Mouse (Mus musculus) gastrocnemius, postnatal 14 days (tissue): ENCODE data around the gene Cyp4f14. TPM values are rescaled to one million over a fixed set of nuclear protein-coding genes. Genes with fewer than 3 reads are reported as not detected.

Experiments used
- DNase-seq: peaks from one replicate; pipeline ENCODE4 v3.0.0; 2021; ENCODE audit warnings: mixed read lengths
- intact Hi-C: fragments of 180-260 bp; cut with DNase I; formaldehyde crosslinking; loops from one replicate; pipeline ENCODE4 v1.15.1; 2025; ENCODE audit warnings: low total_unique reads
- long read RNA-seq, 2 experiments: library from polyadenylated mRNA; stranded (forward); transcript quantifications; one replicate each; pipeline ENCODE4 v2.0.0; 2021
- total RNA-seq, 2 experiments: library from RNA; stranded (reverse); gene quantifications; 2 replicates each; pipeline ENCODE4 v1.2.3; 2021

Gene Cyp4f14
- total RNA-seq: under 1 TPM in 1 of 2 experiments, not detected in 1; 0.33 TPM
- long read RNA-seq, experiment 1: 0 reads
- long read RNA-seq, experiment 2: 0 reads

DNA sequence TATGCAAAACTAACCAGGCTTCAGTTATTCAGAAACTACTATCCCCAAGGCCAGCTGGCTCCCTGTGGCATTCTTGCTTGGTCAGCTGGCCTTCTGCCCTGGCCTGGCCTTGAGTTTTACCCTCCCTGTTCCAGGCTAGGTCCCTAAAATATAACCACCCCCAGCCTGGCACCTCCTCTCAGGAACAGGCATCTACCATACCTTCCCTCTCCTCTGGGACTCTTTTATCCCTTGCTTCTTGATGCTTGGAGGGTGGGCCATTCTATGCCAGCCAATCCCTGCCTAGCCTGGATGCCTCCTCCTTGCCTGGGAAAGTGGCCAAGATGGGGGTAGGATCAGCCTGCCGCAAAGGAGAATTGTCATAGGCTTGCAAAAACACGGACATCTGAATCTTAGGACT, at the start of gene Cyp4f14:
Gene Cyp4f14, minus strand, starts transcription at position 212 of the 400 bp plus-strand sequence.
- intact Hi-C loops: no loop called here
- DNase-seq: peak; percentile 33

- intact Hi-C loops: no loop called here
- peak; percentile 84 for DNase-seq
Observed at GRCm38 (mm10) chr17:32965623-32966290, 48.6 kb upstream of the Cyp4f14 start, which contains the start of gene Zfp472. Gene Zfp472, plus strand, starts transcription at chr17:32965814.

DNA sequence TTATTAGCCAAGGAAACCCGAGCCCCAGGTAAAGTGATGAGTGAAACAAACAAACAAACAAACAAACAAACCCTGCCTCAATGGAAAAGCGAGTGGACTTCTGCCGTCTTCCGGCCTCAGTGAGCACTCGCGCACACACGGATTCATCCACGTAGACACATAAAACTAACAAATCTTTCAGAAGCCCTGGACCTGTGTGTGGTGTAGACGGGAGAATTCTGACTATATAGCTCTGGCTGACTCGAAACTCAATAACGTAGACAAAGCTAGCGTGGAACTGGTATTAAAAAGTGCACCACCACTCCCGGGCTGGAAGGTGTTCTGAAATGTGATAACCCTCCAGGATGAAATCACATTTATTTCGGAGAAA, 48.1 kb upstream of the Cyp4f14 start:
- DNase-seq: no peak
- intact Hi-C loops: no loop called here

DNA sequence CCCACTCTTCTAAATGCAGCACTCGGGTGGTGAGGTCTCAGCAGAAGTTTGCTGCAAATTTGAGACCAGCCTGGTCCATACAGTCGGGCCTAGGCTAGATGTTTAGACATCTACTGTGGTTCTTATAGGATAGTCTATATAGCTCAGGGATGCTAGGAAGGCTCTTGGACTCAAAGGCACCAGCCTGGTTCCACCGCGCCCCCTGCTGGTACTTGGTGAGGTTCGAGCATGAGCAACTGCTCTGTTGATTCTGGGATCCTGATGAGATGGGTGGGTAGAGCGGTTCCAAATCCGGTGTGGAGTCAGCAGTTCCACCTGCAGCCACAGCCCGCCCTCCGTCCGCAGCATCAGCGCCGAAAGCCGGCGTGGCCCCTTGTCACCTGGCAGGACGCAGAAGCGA, 34.3 kb upstream of the Cyp4f14 start:
- intact Hi-C loops: loop anchor here (5.0 kb wide), 1 partner anchor 44 kb away; no protein-coding TSS in a partner anchor
- DNase-seq: peak; percentile 85

DNA sequence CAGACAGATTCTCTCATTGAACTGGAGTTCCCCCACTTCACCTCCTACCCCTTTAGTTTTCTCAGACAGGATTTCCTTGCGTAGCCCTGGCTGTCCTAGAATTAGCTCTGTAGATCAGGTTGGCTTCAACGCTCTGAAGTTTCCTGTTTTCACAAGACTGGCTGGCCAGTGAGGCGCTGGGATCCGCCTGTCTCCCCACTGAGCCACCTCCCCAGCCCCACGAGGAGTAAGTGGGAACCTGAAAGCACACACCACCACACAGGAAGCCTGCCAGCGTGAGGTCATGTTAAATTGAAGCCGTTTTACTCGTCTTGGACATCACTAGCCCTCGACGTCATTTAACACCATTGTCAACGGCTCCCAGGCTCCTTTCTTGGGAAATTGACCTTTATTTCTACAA, 33.9 kb upstream of the Cyp4f14 start:
- DNase-seq: no peak
- intact Hi-C loops: loop anchor here (5.0 kb wide), 1 partner anchor 44 kb away; no protein-coding TSS in a partner anchor

GRCm38 (mm10) chr17:32950136-32950535, 33.0 kb upstream of the Cyp4f14 start:
- intact Hi-C loops: loop anchor here (5.0 kb wide), 1 partner anchor 43 kb away; no protein-coding TSS in a partner anchor
- DNase-seq: no peak

DNA sequence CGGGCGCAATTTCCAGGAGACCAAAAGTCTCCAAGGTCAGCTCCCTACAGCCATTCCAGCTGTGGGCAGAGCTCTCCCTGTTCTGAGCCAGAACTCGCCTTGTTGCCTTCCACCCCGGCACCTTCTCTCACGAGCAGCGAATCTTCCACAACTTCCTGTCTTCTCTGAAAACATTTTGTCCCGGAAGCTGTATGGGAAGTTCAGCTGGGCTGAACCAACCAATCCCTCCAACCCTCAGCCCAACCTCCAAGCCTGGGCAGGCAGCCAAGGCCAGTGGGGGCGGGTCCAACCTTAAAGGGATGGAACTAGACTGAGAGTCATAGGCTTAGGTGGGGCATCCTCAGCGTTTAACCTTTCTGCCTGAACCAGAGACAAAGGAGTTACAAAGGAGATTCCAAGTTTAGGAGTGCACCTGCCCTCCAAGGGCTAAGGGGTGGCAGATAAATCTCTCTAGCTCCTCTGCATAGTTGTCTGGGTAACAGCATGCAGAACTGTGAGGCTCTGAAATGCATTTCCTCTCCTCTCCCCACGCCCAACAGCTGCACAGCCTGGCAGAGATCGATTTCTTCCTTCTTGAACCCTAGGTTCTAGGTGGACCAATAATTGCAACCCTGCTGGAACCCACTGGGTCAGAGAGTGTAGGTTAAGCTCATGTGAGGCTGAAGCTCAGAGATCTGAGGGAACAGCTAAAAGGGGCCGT, 30.2 kb upstream of the Cyp4f14 start, which contains the start of gene Cyp4f13:
Gene Cyp4f13, minus strand, starts transcription at position 188 of the 700 bp plus-strand sequence.
- DNase-seq: peak; percentile 99
- intact Hi-C loops: no loop called here

DNA sequence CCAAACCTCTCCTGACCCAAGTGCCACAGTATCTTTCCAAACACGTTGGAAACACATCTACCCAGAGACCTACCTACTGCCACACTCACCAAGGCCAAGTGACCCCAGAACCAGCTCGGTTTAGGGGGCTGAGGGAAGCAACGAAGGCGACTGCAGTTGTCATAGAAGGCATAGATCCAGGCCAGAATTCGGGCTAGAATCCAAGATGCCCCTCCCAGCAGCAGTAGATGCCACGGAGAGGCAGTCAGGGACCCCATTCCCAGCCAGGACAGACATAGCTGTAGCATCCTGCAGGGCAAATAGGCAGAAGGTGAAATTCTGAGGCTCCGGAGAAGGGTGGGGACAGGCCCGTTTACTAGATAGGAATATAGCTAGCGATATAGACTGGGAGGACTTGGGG, 29.6 kb upstream of the Cyp4f14 start:
- no peak for DNase-seq
- intact Hi-C loops: no loop called here

DNA sequence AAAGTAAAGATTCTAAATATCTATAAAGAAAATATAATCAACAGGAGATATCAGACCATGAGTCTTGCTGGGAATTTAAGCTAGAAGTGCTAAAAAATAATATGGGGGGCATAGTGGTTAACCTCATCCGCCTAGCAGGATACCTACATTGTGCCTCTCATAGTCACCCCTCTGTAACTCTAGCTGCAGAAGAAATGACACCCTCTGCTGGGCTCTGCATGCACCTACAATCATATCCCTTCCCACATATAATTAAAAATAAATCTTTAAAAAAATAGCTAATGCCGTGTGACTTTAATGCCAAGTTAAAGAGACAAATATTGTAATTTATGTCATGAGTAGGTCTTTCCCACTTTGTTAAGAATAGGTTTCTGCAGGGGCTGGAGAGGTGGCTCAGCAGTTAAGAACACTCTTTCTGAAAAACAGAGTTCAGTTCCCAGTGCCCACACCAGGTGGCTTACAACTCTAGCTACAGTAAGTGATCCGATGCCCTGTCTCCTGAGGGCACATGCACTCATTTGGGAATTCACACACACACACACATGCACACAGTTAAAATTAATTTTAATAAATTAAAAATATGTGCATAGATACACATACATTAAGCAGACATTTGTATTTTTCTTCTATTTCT, 27.4 kb upstream of the Cyp4f14 start:
- intact Hi-C loops: no loop called here
- no peak for DNase-seq

DNA sequence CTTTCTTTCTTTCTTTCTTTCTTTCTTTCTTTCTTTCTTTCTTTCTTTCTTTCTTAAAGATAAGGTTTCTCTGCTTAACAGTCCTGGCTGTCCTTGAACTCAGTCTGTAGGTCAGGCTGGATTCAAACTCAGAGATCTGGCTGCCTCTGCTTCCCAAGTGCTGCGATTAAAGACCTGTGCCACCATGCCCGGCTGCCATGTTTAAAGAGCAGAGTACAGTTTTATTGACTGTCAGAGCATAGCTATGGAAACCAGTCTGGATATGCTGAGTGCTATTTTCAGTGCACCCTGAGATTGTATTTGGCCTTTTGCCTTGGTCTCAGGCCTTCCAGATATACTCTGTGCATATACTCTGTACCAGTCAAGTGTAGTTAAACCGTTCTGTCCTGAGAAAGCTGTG, 26.5 kb upstream of the Cyp4f14 start:
- DNase-seq: no peak
- intact Hi-C loops: no loop called here

DNA sequence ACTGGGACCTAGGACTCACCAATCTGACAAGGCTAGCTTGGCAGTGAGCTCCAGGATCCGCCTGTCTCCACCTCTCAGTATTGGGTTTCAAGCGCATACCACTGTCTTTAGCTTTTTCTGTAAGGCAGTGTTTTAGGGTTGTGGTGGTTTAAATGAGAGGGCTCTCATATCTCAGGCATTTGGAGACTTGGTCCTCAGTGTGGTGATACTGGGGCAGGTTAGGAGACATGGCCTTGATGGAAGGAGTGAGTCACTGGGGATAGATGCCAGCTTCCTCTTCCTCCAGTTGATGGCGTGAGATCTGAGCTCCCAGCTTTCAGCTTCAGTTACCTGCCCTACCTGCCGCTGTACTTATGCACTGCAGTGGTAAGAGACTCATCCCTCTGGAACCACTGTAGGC, 22.7 kb upstream of the Cyp4f14 start:
- intact Hi-C loops: no loop called here
- DNase-seq: no peak

- DNase-seq: no peak
- intact Hi-C loops: no loop called here
Observed at GRCm38 (mm10) chr17:32927803-32928202, 10.7 kb upstream of the Cyp4f14 start.

DNA sequence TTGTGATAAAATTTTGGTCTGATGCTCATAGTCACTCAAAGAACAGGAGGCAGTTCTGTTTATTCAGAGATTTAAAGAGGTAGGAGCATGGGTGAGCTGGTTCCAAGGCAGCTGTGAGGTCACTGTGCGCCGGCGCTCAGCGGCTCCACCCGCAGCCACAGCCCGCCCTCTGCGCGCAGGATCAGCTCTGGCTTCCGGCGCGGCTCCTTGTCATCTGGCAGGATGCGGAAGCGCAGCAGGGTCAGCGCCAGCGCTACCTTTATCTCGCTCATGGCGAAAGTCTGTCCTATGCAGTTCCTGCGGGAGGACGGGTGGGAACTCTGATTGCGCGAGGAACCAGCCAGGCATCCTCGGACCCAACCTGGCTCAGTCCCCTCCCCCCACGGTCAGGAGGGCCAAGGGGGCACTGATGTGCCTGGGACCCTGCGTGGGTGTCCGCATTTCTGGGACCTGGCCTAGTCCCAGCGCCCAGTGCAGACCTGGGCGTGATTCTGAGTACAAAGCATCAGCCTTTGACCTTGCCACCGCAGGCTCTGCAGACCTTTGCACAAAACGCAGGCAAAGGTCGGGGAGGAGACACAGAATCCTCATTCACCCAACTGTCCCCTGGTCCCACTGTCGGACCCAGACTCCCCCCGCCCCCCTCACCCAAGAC, 7.6 kb upstream of the Cyp4f14 start:
- intact Hi-C loops: no loop called here
- peak; percentile 79 for DNase-seq

GRCm38 (mm10) chr17:32923681-32924080, 6.5 kb upstream of the Cyp4f14 start:
- intact Hi-C loops: no loop called here
- no peak for DNase-seq

DNA sequence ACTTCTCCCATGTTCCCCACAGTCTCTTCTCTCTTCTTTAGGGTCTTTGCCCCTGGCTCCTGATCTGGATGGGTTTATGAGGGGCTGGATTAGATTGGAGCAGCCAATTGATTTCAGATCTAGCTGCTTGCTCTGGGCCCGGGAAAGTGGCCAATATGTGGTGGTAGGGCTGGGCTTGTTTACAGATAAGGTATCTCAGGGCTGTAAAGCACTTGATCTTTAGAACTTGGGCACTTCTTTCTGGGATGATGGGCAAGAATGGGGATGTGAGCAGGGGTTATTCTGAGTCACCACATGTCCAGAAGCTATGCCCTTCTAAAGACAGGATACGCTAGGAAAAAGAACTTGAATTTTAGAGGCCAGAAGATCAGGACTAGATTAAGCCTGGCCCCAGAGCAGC, 2.0 kb upstream of the Cyp4f14 start:
- intact Hi-C loops: no loop called here

GRCm38 (mm10) chr17:32916075-32916474, 1.1 kb downstream of the Cyp4f14 start:
- intact Hi-C loops: no loop called here

More for the DNA sequence above, 2.0 kb upstream of the Cyp4f14 start:
- no peak for DNase-seq

GRCm38 (mm10) chr17:32906172-32906571, 11.0 kb downstream of the Cyp4f14 start:
- DNase-seq: no peak
- intact Hi-C loops: loop anchor here (5.0 kb wide), 1 partner anchor 46 kb away; no protein-coding TSS in a partner anchor

More at GRCm38 (mm10) chr17:32916075-32916474, 1.1 kb downstream of the Cyp4f14 start:
- no peak for DNase-seq

- intact Hi-C loops: loop anchor here (5.0 kb wide), 1 partner anchor 47 kb away; no protein-coding TSS in a partner anchor
Observed at GRCm38 (mm10) chr17:32905239-32905638, 11.9 kb downstream of the Cyp4f14 start.

DNA sequence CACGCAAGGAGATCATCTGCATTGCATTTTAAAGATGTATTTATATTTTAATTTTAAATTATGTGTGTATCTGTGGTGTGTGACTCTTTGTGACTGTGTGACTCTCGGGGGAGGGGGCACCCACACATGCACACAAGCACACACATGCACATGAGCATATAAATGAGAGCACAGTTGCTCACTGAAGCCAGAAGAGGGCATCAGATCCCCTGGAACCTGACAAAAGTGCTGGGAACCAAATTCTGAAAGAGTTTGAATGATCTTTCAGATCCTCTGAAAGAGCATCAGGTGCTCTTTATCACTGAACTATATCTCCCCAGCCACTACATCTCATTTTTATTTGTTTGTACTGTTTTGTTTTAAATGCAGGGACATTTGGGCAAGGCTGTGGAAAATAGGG, 12.7 kb downstream of the Cyp4f14 start:
- DNase-seq: no peak
- intact Hi-C loops: no loop called here

More at GRCm38 (mm10) chr17:32905239-32905638, 11.9 kb downstream of the Cyp4f14 start:
- peak; percentile 19 for DNase-seq
